Mouse (Mus musculus): ENCODE measurements around the gene Dnajc28.

DNA sequence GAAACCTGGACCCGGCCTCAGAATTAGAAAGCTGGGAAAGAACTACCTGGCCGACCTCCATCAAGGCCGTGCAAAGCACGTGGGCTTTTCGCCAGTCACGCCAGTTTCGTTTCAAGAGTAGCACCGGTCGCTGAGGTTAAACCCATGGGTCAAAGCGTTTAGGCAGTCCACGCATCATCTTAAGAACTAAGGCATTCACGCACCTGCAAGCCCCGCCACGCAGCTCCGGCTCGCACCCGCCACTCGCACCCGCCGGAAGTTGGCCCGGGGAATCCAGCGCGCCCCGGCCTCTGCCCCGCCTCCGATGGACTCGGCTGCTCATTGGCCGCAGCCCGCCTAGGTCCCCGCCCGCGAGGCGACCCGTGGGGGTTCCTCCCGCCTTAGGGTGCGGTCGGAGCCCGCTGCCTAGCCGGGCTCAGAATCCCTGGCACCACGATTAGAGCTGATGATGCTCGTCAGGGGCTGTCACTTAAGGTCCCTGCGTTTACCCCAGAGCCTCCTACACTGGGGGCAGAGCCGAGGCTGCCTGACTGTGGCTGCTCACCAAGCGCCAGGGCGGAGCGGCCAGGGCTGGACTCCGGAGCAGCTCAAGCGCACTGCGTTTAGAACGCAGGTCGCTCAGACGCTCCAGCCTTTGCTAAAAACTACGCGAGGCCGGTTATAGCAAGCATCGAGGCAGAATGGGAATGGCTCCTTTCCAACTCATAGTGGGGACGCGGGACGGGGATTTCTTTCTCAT is 28.0 kb upstream of the Dnajc28 start, which contains the start of gene Gart:
- TF ChIP-seq CTCF (IDR thresholded peaks at IDR 0.05; ENCODE audit: low read depth) (no peak), EP300 (IDR thresholded peaks at IDR 0.05; ENCODE audit: low read depth) (no peak)
